ENCODE assay signal across 22 mouse cellular contexts in genomic region chr2:12412309-12412708, GRCm38 (mm10). TPM values are rescaled to one million over a fixed set of nuclear protein-coding genes. Genes with fewer than 3 reads are reported as not detected.
A peak's percentile ranks its signal among the peaks of the same experiment; 100 is the strongest.
DNase-seq lines count a peak whose midpoint lies in the region; ATAC-seq lines count a peak whose summit lies in the region.
"Had no signal": no experiment of that assay in that cellular context is flagged by ENCODE, and none has a peak within 500 bp of the region (broad histone marks: within the 10 kb centered on the region; RNA-seq: fewer than 3 reads in every experiment).

No protein-coding gene starts in this region.

- H3K27ac ChIP-seq in liver, embryonic 16.5 days (ENCODE audit: low read length): no peak overlapping the region
- H3K27ac ChIP-seq: embryonic facial prominence, embryonic 15.5 days; forebrain, embryonic 15.5 days; hindbrain, postnatal 0 days; kidney, postnatal 0 days; limb, embryonic 10.5 days; midbrain, embryonic 15.5 days; neural tube, embryonic 12.5 days had no signal

- peaks cover 74% of the 10 kb centered on the region for H3K4me1 ChIP-seq in megakaryocyte, embryonic 14.5 days
- H3K4me1 ChIP-seq in liver, embryonic 16.5 days (ENCODE audit: control insufficient read depth, low read depth, low read length): peaks cover 12% of the 10 kb centered on the region
- H3K4me1 ChIP-seq: embryonic facial prominence, embryonic 15.5 days; forebrain, embryonic 15.5 days; limb, embryonic 10.5 days; midbrain, embryonic 15.5 days; neural tube, embryonic 12.5 days had no signal

- H3K4me2 ChIP-seq in liver, embryonic 16.5 days (ENCODE audit: low read depth, low read length): no peak overlapping the region
- H3K4me2 ChIP-seq: embryonic facial prominence, embryonic 15.5 days; forebrain, embryonic 15.5 days; heart, embryonic 11.5 days; midbrain, embryonic 15.5 days; neural tube, embryonic 12.5 days had no signal

- peaks cover 21% of the 10 kb centered on the region for H3K36me3 ChIP-seq in megakaryocyte, embryonic 14.5 days (replicated peaks; ENCODE audit: low read length)
- H3K36me3 ChIP-seq in liver, embryonic 16.5 days (ENCODE audit: control insufficient read depth, insufficient read depth): no peaks in the 10 kb centered on the region
- H3K36me3 ChIP-seq: embryonic facial prominence, embryonic 15.5 days; forebrain, embryonic 15.5 days; limb, embryonic 10.5 days; midbrain, embryonic 15.5 days; neural tube, embryonic 12.5 days had no signal

- H3K9ac ChIP-seq in liver, embryonic 16.5 days (ENCODE audit: low read depth, low read length): no peak overlapping the region
- H3K9ac ChIP-seq: embryonic facial prominence, embryonic 15.5 days; forebrain, embryonic 15.5 days; midbrain, embryonic 15.5 days; neural tube, embryonic 12.5 days had no signal

- peak; percentile 4 for DNase-seq in c-Kit-positive CD71-negative TER-119-negative erythroid progenitor cells, embryonic 14.5 days (ENCODE audit: low read depth)
- no peak for DNase-seq in c-Kit-positive CD71-positive TER-119-positive erythroid progenitor cells, embryonic 14.5 days (ENCODE audit: low spot score)
- no peak for DNase-seq in embryo, embryonic 10.5 days (ENCODE audit: low spot score)
- DNase-seq in kidney, adult 8-10 months: no peak
- DNase-seq: adrenal gland, adult 2 months; cerebellum, adult 8-10 months; cerebellum, postnatal 36 days; gastrocnemius, postnatal 10 days; kidney, adult 11 months; thymus, postnatal 14 days had no signal

- no peaks in the 10 kb centered on the region for H3K9me3 ChIP-seq in megakaryocyte, embryonic 14.5 days
- H3K9me3 ChIP-seq in liver, embryonic 16.5 days (replicated peaks; ENCODE audit: control insufficient read depth, low read length): no peaks in the 10 kb centered on the region
- H3K9me3 ChIP-seq: embryonic facial prominence, embryonic 15.5 days; forebrain, embryonic 15.5 days; limb, embryonic 10.5 days; midbrain, embryonic 15.5 days; neural tube, embryonic 12.5 days had no signal

- no peaks in the 10 kb centered on the region for H3K27me3 ChIP-seq in megakaryocyte, embryonic 14.5 days (replicated peaks)
- H3K27me3 ChIP-seq in liver, embryonic 16.5 days (ENCODE audit: control insufficient read depth, insufficient read depth, low read depth, low read length): no peaks in the 10 kb centered on the region
- H3K27me3 ChIP-seq: embryonic facial prominence, embryonic 15.5 days; forebrain, embryonic 15.5 days; midbrain, embryonic 15.5 days; neural tube, embryonic 12.5 days; Patski had no signal

- 63% methylated on average over 2 of the region's 2 CpGs for WGBS in liver, embryonic 16.5 days (ENCODE audit: insufficient replicate concordance)

- peak overlapping the region; percentile 59 for H3K4me3 ChIP-seq in megakaryocyte, embryonic 14.5 days (replicated peaks)
- no peak overlapping the region for H3K4me3 ChIP-seq in liver, embryonic 16.5 days (ENCODE audit: low read depth, low read length)
- H3K4me3 ChIP-seq: embryonic facial prominence, embryonic 15.5 days; forebrain, embryonic 15.5 days; limb, embryonic 10.5 days; midbrain, embryonic 15.5 days; neural tube, embryonic 12.5 days had no signal

- no peak for ATAC-seq in megakaryocyte, adult 5-6 weeks (ENCODE audit: poor library complexity, severe bottlenecking)
- ATAC-seq in liver, embryonic 16.5 days (ENCODE audit: low read depth): peak; percentile 58; the same call in 1 of the 2 replicates
- ATAC-seq: forebrain, embryonic 15.5 days; hindbrain, postnatal 0 days; midbrain, embryonic 15.5 days; Patski had no signal

RNA-seq across cellular contexts. Expression of gene Mindy3, which starts 7.0 kb away (rescaled TPM):
- 46.0 and 53.5 TPM in 2 replicates for polyA plus RNA-seq in megakaryocyte, embryonic 14.5 days (2012; ENCODE audit: insufficient read depth, low replicate concordance)
- total RNA-seq in megakaryocyte, adult 5-6 weeks (2015): 73.5 and 82.3 TPM in 2 replicates
- total RNA-seq in megakaryocyte, adult 5-6 weeks (2017): 33.0 and 35.3 TPM in 2 replicates
- polyA plus RNA-seq in liver, embryonic 16.5 days (2015; fragmentation: Nextera tagmentation; extraction: Ambion mirVana): 10.8 and 12.9 TPM in 2 replicates
